Mouse (Mus musculus): ENCODE measurements around the gene Arl4c. TPM values are rescaled to one million over a fixed set of nuclear protein-coding genes. Genes with fewer than 3 reads are reported as not detected.

Arl4c gene
- polyA plus RNA-seq, 1 experiment from 2014 or later: 6.6 TPM

DNA sequence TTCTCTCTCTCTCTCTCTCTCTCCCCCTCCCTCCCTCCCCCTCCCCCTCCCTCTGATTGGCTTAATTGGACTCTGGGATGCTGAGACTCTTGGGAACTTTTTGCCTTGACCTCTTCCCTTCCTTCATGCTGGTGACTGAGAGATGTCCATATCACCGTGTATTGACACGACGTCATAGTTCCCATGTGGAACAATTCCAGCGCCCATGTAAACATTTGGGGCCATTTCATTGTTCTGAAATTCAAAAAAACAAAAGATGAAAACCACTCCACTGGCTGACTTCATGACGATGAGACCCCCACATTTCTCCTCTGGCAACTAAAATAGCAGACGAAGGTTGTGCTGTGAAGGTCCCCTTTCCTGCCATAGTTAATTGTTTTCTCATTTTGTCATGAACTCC, 69.2 kb downstream of the Arl4c start:
- no peak overlapping the region for H3K9ac ChIP-seq (ENCODE audit: low read depth, low read length)
- 66% methylated on average over 6 of the region's 6 CpGs for WGBS
- H3K9me3 ChIP-seq (ENCODE audit: control insufficient read depth, low read length): no peaks in the 10 kb centered on the region
- no peak overlapping the region for H3K4me2 ChIP-seq (ENCODE audit: low read depth, low read length)
- H3K4me1 ChIP-seq (ENCODE audit: control insufficient read depth, insufficient read depth, low read length): no peaks in the 10 kb centered on the region
- no peak overlapping the region for H3K4me3 ChIP-seq (ENCODE audit: low read depth, low read length)
- DNase-seq (ENCODE audit: low spot score) (no peak), ATAC-seq (ENCODE audit: low read depth) (no peak)
- H3K27me3 ChIP-seq (replicated peaks; ENCODE audit: control insufficient read depth, insufficient read depth, low read length): no peaks in the 10 kb centered on the region
- H3K27ac ChIP-seq (replicated peaks; ENCODE audit: low read depth, low read length): no peak overlapping the region
- H3K36me3 ChIP-seq (ENCODE audit: control insufficient read depth, insufficient read depth, low read length): no peaks in the 10 kb centered on the region

DNA sequence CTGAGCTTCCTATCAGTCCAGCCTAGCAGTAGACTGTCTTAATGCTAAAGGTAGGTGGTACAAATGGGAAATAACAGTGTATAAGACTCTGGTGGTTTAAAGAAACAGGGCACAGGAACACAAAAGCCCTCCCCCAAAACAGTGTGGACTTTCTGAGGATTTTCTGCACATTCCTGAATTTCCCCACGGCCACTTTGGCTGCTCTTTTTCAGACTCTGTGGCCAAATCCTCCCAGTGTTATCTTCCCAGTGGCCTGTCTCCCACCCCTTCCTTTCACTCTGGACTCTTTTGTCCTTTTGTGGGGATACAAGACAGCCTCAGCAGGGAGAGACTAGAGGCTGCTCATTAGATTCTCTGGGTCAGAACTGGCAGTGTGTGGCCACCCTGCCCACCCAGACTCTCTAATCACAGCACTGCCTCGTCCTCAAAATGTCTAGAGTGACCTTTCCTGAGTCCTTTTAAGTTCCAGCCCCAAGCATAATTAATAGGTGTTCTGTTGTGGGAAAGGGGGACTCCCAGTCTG, 72.0 kb downstream of the Arl4c start:
- ATAC-seq (ENCODE audit: low read depth) (no peak), DNase-seq (ENCODE audit: low spot score) (no peak)
- H3K27me3 ChIP-seq (replicated peaks; ENCODE audit: control insufficient read depth, insufficient read depth, low read length): no peaks in the 10 kb centered on the region
- 39% methylated on average over 2 of the region's 2 CpGs for WGBS
- no peak overlapping the region for H3K27ac ChIP-seq (replicated peaks; ENCODE audit: low read depth, low read length)
- no peak overlapping the region for H3K4me3 ChIP-seq (ENCODE audit: low read depth, low read length)
- H3K4me2 ChIP-seq (ENCODE audit: low read depth, low read length): no peak overlapping the region
- no peaks in the 10 kb centered on the region for H3K4me1 ChIP-seq (ENCODE audit: control insufficient read depth, insufficient read depth, low read length)
- H3K36me3 ChIP-seq (ENCODE audit: control insufficient read depth, insufficient read depth, low read length): no peaks in the 10 kb centered on the region
- H3K9ac ChIP-seq (ENCODE audit: low read depth, low read length): no peak overlapping the region
- no peaks in the 10 kb centered on the region for H3K9me3 ChIP-seq (ENCODE audit: control insufficient read depth, low read length)

GRCm38 (mm10) chr1:88625190-88625589, 76.8 kb downstream of the Arl4c start:
- no peak overlapping the region for H3K9ac ChIP-seq (ENCODE audit: low read depth, low read length)
- no peaks in the 10 kb centered on the region for H3K36me3 ChIP-seq (ENCODE audit: control insufficient read depth, insufficient read depth, low read length)
- H3K9me3 ChIP-seq (ENCODE audit: control insufficient read depth, low read length): no peaks in the 10 kb centered on the region
- no peaks in the 10 kb centered on the region for H3K27me3 ChIP-seq (replicated peaks; ENCODE audit: control insufficient read depth, insufficient read depth, low read length)
- DNase-seq (ENCODE audit: low spot score): no peak
- no peaks in the 10 kb centered on the region for H3K4me1 ChIP-seq (ENCODE audit: control insufficient read depth, insufficient read depth, low read length)
- H3K4me2 ChIP-seq (ENCODE audit: low read depth, low read length): no peak overlapping the region
- no peak overlapping the region for H3K27ac ChIP-seq (replicated peaks; ENCODE audit: low read depth, low read length)
- WGBS: 83% methylated on average over 1 of the region's 1 CpGs
- no peak overlapping the region for H3K4me3 ChIP-seq (ENCODE audit: low read depth, low read length)
- ATAC-seq (ENCODE audit: low read depth): no peak

GRCm38 (mm10) chr1:88624376-88624775, 77.6 kb downstream of the Arl4c start:
- H3K27me3 ChIP-seq (replicated peaks; ENCODE audit: control insufficient read depth, insufficient read depth, low read length): no peaks in the 10 kb centered on the region
- ATAC-seq (ENCODE audit: low read depth) (no peak), DNase-seq (ENCODE audit: low spot score) (no peak)
- H3K27ac ChIP-seq (replicated peaks; ENCODE audit: low read depth, low read length): no peak overlapping the region
- H3K36me3 ChIP-seq (ENCODE audit: control insufficient read depth, insufficient read depth, low read length): no peaks in the 10 kb centered on the region
- no peak overlapping the region for H3K4me3 ChIP-seq (ENCODE audit: low read depth, low read length)
- 84% methylated on average over 4 of the region's 4 CpGs for WGBS
- H3K9ac ChIP-seq (ENCODE audit: low read depth, low read length): no peak overlapping the region
- no peaks in the 10 kb centered on the region for H3K4me1 ChIP-seq (ENCODE audit: control insufficient read depth, insufficient read depth, low read length)
- H3K4me2 ChIP-seq (ENCODE audit: low read depth, low read length): no peak overlapping the region
- no peaks in the 10 kb centered on the region for H3K9me3 ChIP-seq (ENCODE audit: control insufficient read depth, low read length)

- 60% methylated on average over 8 of the region's 8 CpGs for WGBS
- Histone ChIP-seq H3K27ac (replicated peaks; ENCODE audit: low read depth, low read length) (no peak overlapping the region), H3K9me3 (ENCODE audit: control insufficient read depth, low read length) (no peaks in the 10 kb centered on the region), H3K36me3 (ENCODE audit: control insufficient read depth, insufficient read depth, low read length) (no peaks in the 10 kb centered on the region), H3K27me3 (replicated peaks; ENCODE audit: control insufficient read depth, insufficient read depth, low read length) (no peaks in the 10 kb centered on the region), H3K4me2 (ENCODE audit: low read depth, low read length) (no peak overlapping the region), H3K4me3 (ENCODE audit: low read depth, low read length) (no peak overlapping the region), H3K4me1 (ENCODE audit: control insufficient read depth, insufficient read depth, low read length) (no peaks in the 10 kb centered on the region), H3K9ac (ENCODE audit: low read depth, low read length) (no peak overlapping the region)
- DNase-seq (ENCODE audit: low spot score) (no peak), ATAC-seq (ENCODE audit: low read depth) (no peak)
These were observed 78.4 kb downstream of the Arl4c start for GRCm38 (mm10) chr1:88623541-88624115.

Other genes starting within 250 kb of the Arl4c start
- gene Glrp1, start 192.2 kb downstream of the Arl4c start, polyA plus RNA-seq (2014; fragmentation: Nextera tagmentation; extraction: Ambion mirVana): not detected in 2 replicates

Measured in embryonic facial prominence, embryonic 14.5 days (tissue).